Mouse (Mus musculus): ENCODE measurements around the gene Odam.

DNA sequence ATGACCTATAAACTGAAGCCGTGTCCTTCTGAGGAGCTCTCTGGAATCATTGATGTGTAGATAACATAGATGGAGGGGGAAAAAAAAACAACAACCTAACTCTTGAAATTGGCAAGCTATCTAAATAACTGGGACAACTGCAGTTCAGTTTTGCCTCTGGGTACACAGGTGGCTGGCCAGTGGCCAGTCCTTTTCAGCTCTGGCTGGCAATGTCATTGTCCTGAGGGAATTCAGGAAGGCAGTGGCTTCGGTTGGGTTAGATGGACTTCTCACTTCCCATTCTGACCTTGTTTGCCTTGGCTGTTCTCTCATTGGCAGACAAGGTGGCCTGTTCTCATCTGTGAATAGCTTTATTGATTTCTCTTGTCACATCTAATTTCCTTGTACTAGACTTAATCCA, 14.7 kb upstream of the Odam start:
- TF ChIP-seq GATA1 (IDR thresholded peaks at IDR 0.05; ENCODE audit: low read length) = no peak
- TF ChIP-seq TAL1 (IDR thresholded peaks at IDR 0.05; ENCODE audit: low read length) = no peak

Data from erythroblast, embryonic 14.5 days (primary cell).